Mouse (Mus musculus) olfactory bulb, adult 2 months (tissue): Measurements from ENCODE around the gene Nucks1.

ENCODE experiments used
- CTCF ChIP-seq: fragments of 200-500 bp; IDR thresholded peaks from 2 replicates; pipeline ENCODE4 v1.5.1; 2012; ENCODE audit warnings: low read depth, mild to moderate bottlenecking, low read length, moderate library complexity; ENCODE audit not compliant: insufficient read depth
- POLR2A ChIP-seq: fragments of 200-500 bp; IDR thresholded peaks from 2 replicates; pipeline ENCODE4 v1.6.1; 2012; ENCODE audit warnings: mild to moderate bottlenecking, low read depth, low read length, moderate library complexity; ENCODE audit not compliant: insufficient read depth

DNA sequence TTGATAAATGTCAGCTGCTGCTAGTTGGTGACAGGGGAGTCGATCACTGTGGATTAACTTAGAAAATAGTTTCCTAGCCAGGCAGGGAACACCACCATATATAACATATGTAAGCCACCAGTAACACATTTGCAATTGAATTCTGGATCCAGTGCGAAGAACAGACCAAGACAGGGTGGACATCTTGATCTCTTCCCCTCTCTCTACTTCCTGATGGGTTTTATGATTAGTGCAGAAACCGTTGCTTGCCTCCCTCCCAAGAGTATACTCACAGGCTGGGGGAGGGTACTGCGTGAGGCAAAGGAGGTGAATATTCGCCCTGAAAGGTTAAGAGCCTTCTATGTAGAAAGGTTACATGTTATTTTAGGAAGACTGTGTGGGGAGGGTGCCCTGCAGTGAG is 55.5 kb downstream of the Nucks1 start:
- TF ChIP-seq CTCF (no peak), POLR2A (no peak)
